Mouse (Mus musculus) G1E (cell line): Measurements from ENCODE around the gene Casr. TPM values are rescaled to one million over a fixed set of nuclear protein-coding genes. Genes with fewer than 3 reads are reported as not detected.
A peak's percentile ranks its signal among the peaks of the same experiment; 100 is the strongest.

ENCODE experiments used
- ATAC-seq: 2 replicates; pipeline ENCODE4 v1.8.0; 2016; ENCODE audit warnings: mild to moderate bottlenecking; ENCODE audit not compliant: insufficient number of reproducible peaks, poor library complexity, low FRiP score, severe bottlenecking; ENCODE audit errors: extremely low read depth
- DNase-seq: peaks from one replicate; pipeline ENCODE4 v3.0.0; 2012; ENCODE audit warnings: low spot score
- H3K27me3 ChIP-seq: 2 replicates; pipeline ENCODE4 v1.6.1; 2012; ENCODE audit warnings: mild to moderate bottlenecking, low read length, inconsistent platforms; ENCODE audit not compliant: insufficient read depth
- H3K36me3 ChIP-seq: replicated peaks from 2 replicates; pipeline ENCODE3; 2012; ENCODE audit warnings: mild to moderate bottlenecking, inconsistent platforms
- H3K4me1 ChIP-seq: 2 replicates; pipeline ENCODE4 v1.6.1; 2012; ENCODE audit warnings: low read depth, low read length, inconsistent platforms, mixed read lengths; ENCODE audit not compliant: insufficient read depth
- H3K4me3 ChIP-seq: 2 replicates; pipeline ENCODE4 v1.5.1; 2012; ENCODE audit warnings: low read depth, mild to moderate bottlenecking, inconsistent platforms, low read length, moderate library complexity, mixed read lengths
- H3K9me3 ChIP-seq: replicated peaks from 2 replicates; pipeline ENCODE4 v1.6.1; 2012; ENCODE audit warnings: inconsistent platforms
- CTCF ChIP-seq: IDR thresholded peaks from 2 replicates; pipeline ENCODE4 v1.5.1; 2012; ENCODE audit warnings: low read depth, low read length, inconsistent platforms, mixed read lengths
- GATA1 ChIP-seq: IDR thresholded peaks from 2 replicates; pipeline ENCODE4 v1.6.1; 2012; ENCODE audit warnings: borderline replicate concordance, low read length, inconsistent platforms, mixed read lengths
- GATA2 ChIP-seq: IDR thresholded peaks from 2 replicates; pipeline ENCODE4 v1.6.1; 2012; ENCODE audit warnings: low read depth, low read length, inconsistent platforms, borderline replicate concordance
- POLR2AphosphoS5 ChIP-seq: IDR thresholded peaks from 2 replicates; pipeline ENCODE4 v1.6.1; 2012; ENCODE audit warnings: low read depth, low read length, inconsistent platforms; ENCODE audit not compliant: insufficient replicate concordance
- TAL1 ChIP-seq: conservative IDR thresholded peaks from 2 replicates; pipeline ENCODE4 v1.6.1; 2012; ENCODE audit warnings: low read depth, low read length, inconsistent platforms, mixed read lengths
- polyA plus RNA-seq: library from polyadenylated mRNA; stranded (reverse); fragments of >175 nt; gene quantifications from 2 replicates; pipeline ENCODE4 v1.2.3, GENCODE M21; 2012
- total RNA-seq, 2 experiments: library from RNA; stranded (forward) in 1 of 2; stranded (reverse) in 1 of 2; fragments of 200-1000 nt in 1 of 2; fragments of >200 nt in 1 of 2; fragmentation: Nextera tagmentation in 1 of 2; gene quantifications; 2 replicates each; pipeline ENCODE4 v1.2.3; 2014 to 2017

Casr gene
- total and polyA plus RNA-seq, 3 experiments, result 0.44 TPM; not detected in 2

DNA sequence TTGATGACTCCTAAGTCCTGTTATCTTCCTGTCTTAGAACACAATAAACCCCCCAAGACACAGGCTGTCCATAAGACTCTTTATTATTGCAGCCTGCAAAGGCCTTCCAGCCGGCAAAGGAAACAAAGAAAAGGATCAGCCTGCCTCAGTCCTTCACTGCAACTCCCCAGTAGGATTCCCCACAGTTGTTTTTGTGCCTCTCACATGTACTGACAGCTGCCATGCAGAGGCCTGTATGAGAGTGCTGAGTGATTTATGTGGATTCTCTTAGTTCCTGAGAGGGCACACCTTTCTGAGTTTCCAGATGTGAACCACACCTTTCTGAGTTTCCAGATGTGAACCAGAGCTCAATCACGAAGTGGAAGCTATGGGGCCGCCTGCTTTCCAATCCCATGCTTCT is 20.1 kb upstream of the Casr start:
- H3K36me3 ChIP-seq, result no peaks in the 10 kb centered on the region
- ATAC-seq (no peak), DNase-seq (no peak)
- no peak for TF ChIP-seq GATA1
- TF ChIP-seq TAL1, result no peak
- TF ChIP-seq CTCF, result no peak
- no peak for TF ChIP-seq POLR2AphosphoS5
- TF ChIP-seq GATA2, result no peak
- no peak overlapping the region for H3K4me3 ChIP-seq
- peaks cover 3% of the 10 kb centered on the region; the same call in 1 of the 2 replicates for H3K27me3 ChIP-seq
- no peaks in the 10 kb centered on the region for H3K9me3 ChIP-seq
- H3K4me1 ChIP-seq, result no peaks in the 10 kb centered on the region

DNA sequence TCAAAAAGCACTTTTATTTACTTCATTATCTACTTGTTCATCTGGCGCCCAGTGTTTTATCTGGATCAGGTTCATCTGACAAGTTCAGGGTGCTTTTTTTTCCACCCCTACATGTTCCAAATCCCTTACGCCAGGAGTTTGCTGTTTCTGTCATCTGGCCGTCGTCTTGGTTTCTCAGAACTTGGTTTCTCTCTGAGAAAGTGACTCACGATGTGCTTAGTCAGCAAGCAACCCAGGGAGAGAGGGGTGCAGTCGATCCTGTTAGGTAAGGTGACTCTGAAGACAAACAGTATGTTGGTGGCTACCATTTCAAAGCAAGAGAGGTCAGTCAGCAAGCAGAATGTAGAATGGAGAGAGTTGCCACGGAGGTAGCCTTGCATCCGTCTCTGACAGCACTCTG is 10.0 kb upstream of the Casr start:
- DNase-seq, result no peak
- Histone ChIP-seq H3K36me3 (no peaks in the 10 kb centered on the region), H3K9me3 (no peaks in the 10 kb centered on the region), H3K27me3 (no peaks in the 10 kb centered on the region), H3K4me3 (no peak overlapping the region), H3K4me1 (no peaks in the 10 kb centered on the region)
- ATAC-seq, result no peak
- TF ChIP-seq CTCF, result no peak

DNA sequence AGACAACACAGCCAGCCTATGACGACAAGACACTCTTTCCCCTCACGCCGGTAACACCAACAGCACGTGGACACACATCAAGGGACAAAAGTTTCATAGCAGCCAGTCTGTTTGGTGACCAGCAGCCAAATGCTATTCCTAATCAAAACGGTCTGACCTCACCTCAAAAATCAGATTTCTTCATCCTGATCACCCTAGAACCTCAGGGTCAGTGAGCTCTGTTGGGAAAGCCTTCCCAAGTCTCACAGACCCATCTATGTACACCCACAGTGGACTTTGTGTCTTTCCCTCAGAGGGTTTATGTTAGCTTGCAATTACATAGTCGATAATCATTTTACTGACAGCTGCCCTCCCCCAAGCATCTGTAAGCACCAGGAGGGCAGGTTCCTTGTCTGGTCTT is 2.4 kb downstream of the Casr start:
- H3K27me3 ChIP-seq, result peaks cover 6% of the 10 kb centered on the region; the same call in 1 of the 2 replicates
- H3K36me3 ChIP-seq, result no peaks in the 10 kb centered on the region
- DNase-seq (no peak), ATAC-seq (no peak)
- no peak overlapping the region for H3K4me3 ChIP-seq
- TF ChIP-seq GATA1, result no peak
- TF ChIP-seq GATA2, result no peak
- no peak for TF ChIP-seq TAL1
- TF ChIP-seq POLR2AphosphoS5, result no peak
- no peak for TF ChIP-seq CTCF
- no peaks in the 10 kb centered on the region for H3K9me3 ChIP-seq
- no peaks in the 10 kb centered on the region for H3K4me1 ChIP-seq

DNA sequence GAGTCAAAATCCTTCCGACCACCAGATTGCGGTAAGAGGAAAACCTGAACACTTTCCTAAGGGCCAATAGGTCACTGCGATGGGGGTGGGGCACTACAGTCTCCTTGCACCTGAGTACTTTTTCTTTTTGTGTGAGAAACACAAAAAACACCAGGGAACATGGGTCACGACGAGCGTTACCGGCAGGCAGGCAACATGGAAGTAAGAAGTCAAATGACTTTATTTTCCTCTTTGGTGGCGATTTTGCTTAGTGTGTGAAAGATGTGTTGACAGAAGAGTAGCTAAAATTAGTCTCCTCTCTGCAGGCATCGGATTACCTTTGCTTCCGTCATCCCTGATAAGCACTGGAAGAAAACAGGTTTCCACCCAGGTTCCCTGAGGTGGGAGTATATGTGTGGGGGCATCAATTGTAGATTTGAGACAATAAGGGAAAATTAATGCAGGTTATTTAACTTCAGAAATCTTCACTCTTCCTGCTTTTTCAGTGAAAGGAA is 6.2 kb downstream of the Casr start:
- H3K4me3 ChIP-seq, result no peak overlapping the region
- peaks cover 5% of the 10 kb centered on the region for H3K9me3 ChIP-seq
- ATAC-seq (no peak), DNase-seq (no peak)
- no peak for TF ChIP-seq GATA1
- TF ChIP-seq CTCF, result no peak
- TF ChIP-seq GATA2, result no peak
- no peak for TF ChIP-seq TAL1
- no peak for TF ChIP-seq POLR2AphosphoS5
- no peaks in the 10 kb centered on the region for H3K27me3 ChIP-seq
- H3K4me1 ChIP-seq, result no peaks in the 10 kb centered on the region
- H3K36me3 ChIP-seq, result no peaks in the 10 kb centered on the region

DNA sequence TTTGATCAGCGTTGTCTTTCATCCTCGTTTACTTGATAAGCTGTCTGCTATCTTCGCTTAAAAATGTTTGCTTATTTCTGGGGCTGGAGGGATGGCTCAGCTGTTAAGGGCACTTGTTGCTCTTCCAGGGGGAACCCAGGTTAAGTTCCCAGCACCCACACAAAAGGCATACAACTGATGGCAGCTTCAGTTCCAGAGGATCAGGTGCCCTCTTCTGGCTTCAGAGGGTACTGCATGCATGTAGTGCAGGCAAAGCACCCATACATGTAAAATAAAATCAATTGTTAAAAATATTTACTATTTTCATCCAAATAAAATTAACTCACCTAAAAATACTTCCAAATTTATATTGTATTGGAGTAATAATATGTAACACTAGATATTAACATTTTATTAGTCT is 8.3 kb downstream of the Casr start:
- H3K9me3 ChIP-seq, result peaks cover 5% of the 10 kb centered on the region
- no peak for ATAC-seq
- no peaks in the 10 kb centered on the region for H3K4me1 ChIP-seq
- DNase-seq, result no peak
- TF ChIP-seq GATA2, result no peak
- TF ChIP-seq TAL1, result no peak
- TF ChIP-seq POLR2AphosphoS5, result no peak
- no peak for TF ChIP-seq GATA1
- peak; percentile 47; the same call in 1 of the 2 replicates for TF ChIP-seq CTCF
- H3K4me3 ChIP-seq, result no peak overlapping the region
- H3K36me3 ChIP-seq, result no peaks in the 10 kb centered on the region
- H3K27me3 ChIP-seq, result no peaks in the 10 kb centered on the region

DNA sequence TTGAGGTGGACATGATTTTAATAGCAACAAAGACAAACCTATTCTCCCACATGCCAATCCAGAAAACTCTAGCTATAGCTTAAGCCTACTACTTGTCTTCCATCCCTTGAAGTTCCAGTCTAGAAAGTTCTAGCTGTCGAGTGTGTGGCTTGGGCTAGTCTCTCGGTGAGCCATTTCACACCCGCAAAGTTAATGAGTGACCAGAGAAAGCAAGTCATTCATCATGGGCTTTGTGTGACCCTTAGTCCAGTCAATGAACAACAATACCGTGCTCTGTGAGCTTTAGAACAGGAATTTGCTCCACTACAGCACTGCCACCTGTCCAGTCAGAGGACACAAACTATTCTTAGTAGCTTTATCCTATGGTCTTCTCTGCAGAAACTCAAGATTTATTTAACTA is 16.6 kb downstream of the Casr start:
- Histone ChIP-seq H3K4me3 (no peak overlapping the region), H3K27me3 (peaks cover 3% of the 10 kb centered on the region; the same call in 1 of the 2 replicates), H3K9me3 (no peaks in the 10 kb centered on the region), H3K4me1 (no peaks in the 10 kb centered on the region), H3K36me3 (no peaks in the 10 kb centered on the region)
- no peak for TF ChIP-seq CTCF
- no peak for TF ChIP-seq TAL1
- no peak for TF ChIP-seq GATA2
- no peak for TF ChIP-seq POLR2AphosphoS5
- TF ChIP-seq GATA1, result no peak
- ATAC-seq (no peak), DNase-seq (no peak)

DNA sequence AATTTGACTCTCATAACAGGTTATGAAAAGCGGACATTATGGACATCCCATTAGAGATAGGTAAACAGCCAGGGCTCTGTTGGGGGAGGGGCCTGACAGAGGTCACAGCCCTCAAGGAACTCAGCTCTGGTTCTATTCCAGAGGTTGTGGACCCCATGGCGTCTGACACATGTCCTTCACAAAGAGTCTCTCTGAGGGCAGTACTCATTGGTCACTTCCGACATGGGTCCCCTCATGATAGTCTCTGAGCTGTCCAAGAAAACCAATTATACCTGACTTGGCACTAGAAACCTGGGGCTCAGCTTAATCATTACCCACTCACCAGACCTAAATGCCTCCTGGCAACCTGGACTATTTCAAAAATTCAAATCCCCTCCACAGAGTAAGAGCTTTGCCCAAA is 18.9 kb downstream of the Casr start:
- ATAC-seq (no peak), DNase-seq (no peak)
- Histone ChIP-seq H3K27me3 (0 out of 2 replicates have a peak, but pooled peaks cover under 1% of the 10 kb centered on the region), H3K9me3 (no peaks in the 10 kb centered on the region), H3K36me3 (no peaks in the 10 kb centered on the region), H3K4me1 (no peaks in the 10 kb centered on the region), H3K4me3 (no peak overlapping the region)
- TF ChIP-seq CTCF (no peak), TAL1 (no peak), GATA1 (no peak), GATA2 (no peak)
